ENCODE assay signal across 13 mouse cellular contexts in the genomic region with DNA sequence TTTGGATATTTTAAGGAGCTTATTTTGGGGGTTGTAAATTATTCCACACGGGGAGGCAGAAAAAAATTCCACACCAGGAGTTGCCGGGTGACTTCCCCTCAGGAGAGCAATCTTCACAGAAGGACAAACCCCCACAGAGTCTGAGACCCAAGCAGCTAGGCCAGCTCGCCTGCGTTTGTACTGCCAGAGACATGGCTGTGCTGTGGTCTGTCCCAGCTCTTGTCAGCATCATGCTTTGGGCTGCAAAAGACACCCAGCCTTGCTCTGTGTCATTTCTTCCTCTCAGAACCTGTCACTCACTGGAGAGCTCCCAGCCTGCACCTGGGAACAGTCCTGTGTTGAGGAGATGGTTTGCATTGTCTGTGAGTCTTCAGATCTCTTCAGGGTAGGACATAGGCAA.
DNase-seq lines count a peak whose midpoint lies in the region; ATAC-seq and TF ChIP-seq lines count a peak whose summit lies in the region.
"Had no signal": no experiment of that assay in that cellular context is flagged by ENCODE, and none has a peak within 500 bp of the region (broad histone marks: within the 10 kb centered on the region; RNA-seq: fewer than 3 reads in every experiment).

No protein-coding gene starts in this region.

- no peak overlapping the region for H3K9ac ChIP-seq in heart, embryonic 13.5 days
- no peak overlapping the region for H3K9ac ChIP-seq in heart, embryonic 12.5 days
- H3K9ac ChIP-seq in neural tube, embryonic 13.5 days: no peak overlapping the region
- H3K9ac ChIP-seq in forebrain, embryonic 15.5 days (replicated peaks): no peak overlapping the region
- no peak overlapping the region for H3K9ac ChIP-seq in stomach, postnatal 0 days (ENCODE audit: low read length)
- no peak overlapping the region for H3K9ac ChIP-seq in kidney, embryonic 16.5 days (replicated peaks; ENCODE audit: low read length)
- H3K9ac ChIP-seq: intestine, embryonic 15.5 days; lung, embryonic 14.5 days had no signal

- no peak for ATAC-seq in heart, embryonic 13.5 days (ENCODE audit: extremely low read depth, insufficient number of reproducible peaks, low FRiP score, low TSS enrichment)
- no peak for ATAC-seq in heart, embryonic 12.5 days (ENCODE audit: insufficient number of reproducible peaks, low FRiP score)
- peak; percentile 75 for ATAC-seq in neural tube, embryonic 13.5 days (ENCODE audit: low read depth)
- ATAC-seq in forebrain, embryonic 15.5 days (replicated peaks): peak; percentile 86
- no peak for ATAC-seq in stomach, postnatal 0 days (ENCODE audit: low FRiP score, low TSS enrichment)
- no peak for ATAC-seq in kidney, embryonic 16.5 days (ENCODE audit: low FRiP score, low TSS enrichment)
- ATAC-seq: intestine, embryonic 15.5 days had no signal

- no peak for TF ChIP-seq EP300 in stomach, postnatal 0 days (optimal IDR thresholded peaks at IDR 0.05)

- WGBS in heart, embryonic 13.5 days: 53% methylated on average over 4 of the region's 4 CpGs
- WGBS in heart, embryonic 12.5 days: 45% methylated on average over 4 of the region's 4 CpGs
- 45% methylated on average over 4 of the region's 4 CpGs for WGBS in neural tube, embryonic 13.5 days
- WGBS in forebrain, embryonic 15.5 days: 18% methylated on average over 4 of the region's 4 CpGs
- 54% methylated on average over 4 of the region's 4 CpGs for WGBS in stomach, postnatal 0 days
- 46% methylated on average over 4 of the region's 4 CpGs for WGBS in kidney, embryonic 16.5 days

- H3K27me3 ChIP-seq in heart, embryonic 13.5 days (replicated peaks): no peaks in the 10 kb centered on the region
- peaks cover 6% of the 10 kb centered on the region; the same call in 1 of the 2 replicates for H3K27me3 ChIP-seq in heart, embryonic 12.5 days (replicated peaks)
- no peaks in the 10 kb centered on the region for H3K27me3 ChIP-seq in neural tube, embryonic 13.5 days
- no peaks in the 10 kb centered on the region for H3K27me3 ChIP-seq in forebrain, embryonic 15.5 days
- no peaks in the 10 kb centered on the region for H3K27me3 ChIP-seq in stomach, postnatal 0 days (ENCODE audit: control insufficient read depth, insufficient read depth, low read length)
- H3K27me3 ChIP-seq in kidney, embryonic 16.5 days (ENCODE audit: insufficient read depth, low read length): no peaks in the 10 kb centered on the region
- H3K27me3 ChIP-seq: intestine, embryonic 15.5 days had no signal

- no peaks in the 10 kb centered on the region for H3K4me1 ChIP-seq in heart, embryonic 13.5 days
- H3K4me1 ChIP-seq in heart, embryonic 12.5 days (replicated peaks): no peaks in the 10 kb centered on the region
- H3K4me1 ChIP-seq in neural tube, embryonic 13.5 days (replicated peaks): peaks cover 12% of the 10 kb centered on the region
- peaks cover 17% of the 10 kb centered on the region for H3K4me1 ChIP-seq in forebrain, embryonic 15.5 days
- H3K4me1 ChIP-seq in stomach, postnatal 0 days (replicated peaks; ENCODE audit: control insufficient read depth, insufficient read depth): no peaks in the 10 kb centered on the region
- H3K4me1 ChIP-seq in kidney, embryonic 16.5 days (ENCODE audit: insufficient read depth, low read length): no peaks in the 10 kb centered on the region
- H3K4me1 ChIP-seq: intestine, embryonic 15.5 days had no signal

- DNase-seq in neural tube, embryonic 10.5 days (ENCODE audit: extremely low spot score, low spot score): no peak
- DNase-seq in stomach, postnatal 0 days (ENCODE audit: low spot score): no peak
- DNase-seq in natural killer cell, adult 2 months (ENCODE audit: low spot score in 2 of 2): no peak
- DNase-seq: kidney, postnatal 10 days; liver; right cerebral cortex, postnatal 14 days had no signal

- H3K4me3 ChIP-seq in heart, embryonic 13.5 days: no peak overlapping the region
- no peak overlapping the region for H3K4me3 ChIP-seq in heart, embryonic 12.5 days
- H3K4me3 ChIP-seq in neural tube, embryonic 13.5 days: no peak overlapping the region
- H3K4me3 ChIP-seq in forebrain, embryonic 15.5 days: no peak overlapping the region
- H3K4me3 ChIP-seq in stomach, postnatal 0 days (ENCODE audit: low read depth, low read length): no peak overlapping the region
- no peak overlapping the region for H3K4me3 ChIP-seq in kidney, embryonic 16.5 days (ENCODE audit: low read length)
- H3K4me3 ChIP-seq: intestine, embryonic 15.5 days had no signal

- H3K36me3 ChIP-seq in heart, embryonic 13.5 days: no peaks in the 10 kb centered on the region
- no peaks in the 10 kb centered on the region for H3K36me3 ChIP-seq in heart, embryonic 12.5 days
- no peaks in the 10 kb centered on the region for H3K36me3 ChIP-seq in neural tube, embryonic 13.5 days
- H3K36me3 ChIP-seq in forebrain, embryonic 15.5 days: no peaks in the 10 kb centered on the region
- H3K36me3 ChIP-seq in stomach, postnatal 0 days (ENCODE audit: control insufficient read depth, insufficient read depth, low read length): no peaks in the 10 kb centered on the region
- H3K36me3 ChIP-seq in kidney, embryonic 16.5 days (ENCODE audit: insufficient read depth, low read length): no peaks in the 10 kb centered on the region
- H3K36me3 ChIP-seq: intestine, embryonic 15.5 days had no signal

- 0 out of 2 replicates have a peak overlapping the region, but pooled peaks have one; percentile 8 for H3K27ac ChIP-seq in heart, embryonic 13.5 days (replicated peaks)
- no peak overlapping the region for H3K27ac ChIP-seq in heart, embryonic 12.5 days (ENCODE audit: poor library complexity, severe bottlenecking)
- peak overlapping the region; percentile 80 for H3K27ac ChIP-seq in neural tube, embryonic 13.5 days (replicated peaks)
- H3K27ac ChIP-seq in forebrain, embryonic 15.5 days (replicated peaks): peak overlapping the region; percentile 84
- H3K27ac ChIP-seq in stomach, postnatal 0 days (replicated peaks): 0 out of 2 replicates have a peak overlapping the region, but pooled peaks have one; percentile 35
- no peak overlapping the region for H3K27ac ChIP-seq in kidney, embryonic 16.5 days (ENCODE audit: low read length)
- H3K27ac ChIP-seq: intestine, embryonic 15.5 days had no signal

- no peaks in the 10 kb centered on the region for H3K9me3 ChIP-seq in heart, embryonic 13.5 days
- no peaks in the 10 kb centered on the region for H3K9me3 ChIP-seq in heart, embryonic 12.5 days (replicated peaks)
- H3K9me3 ChIP-seq in neural tube, embryonic 13.5 days: no peaks in the 10 kb centered on the region
- no peaks in the 10 kb centered on the region for H3K9me3 ChIP-seq in forebrain, embryonic 15.5 days
- H3K9me3 ChIP-seq in stomach, postnatal 0 days (ENCODE audit: control insufficient read depth, low read length): no peaks in the 10 kb centered on the region
- H3K9me3 ChIP-seq in kidney, embryonic 16.5 days (ENCODE audit: low read length): no peaks in the 10 kb centered on the region
- H3K9me3 ChIP-seq: intestine, embryonic 15.5 days had no signal

- no peak for TF ChIP-seq CTCF in stomach, postnatal 0 days (IDR thresholded peaks at IDR 0.05; ENCODE audit: low read depth)

- H3K4me2 ChIP-seq in heart, embryonic 13.5 days: no peak overlapping the region
- H3K4me2 ChIP-seq in heart, embryonic 12.5 days: no peak overlapping the region
- no peak overlapping the region for H3K4me2 ChIP-seq in neural tube, embryonic 13.5 days
- H3K4me2 ChIP-seq in forebrain, embryonic 15.5 days (replicated peaks): no peak overlapping the region
- H3K4me2 ChIP-seq in stomach, postnatal 0 days (replicated peaks; ENCODE audit: low read depth): no peak overlapping the region
- no peak overlapping the region for H3K4me2 ChIP-seq in kidney, embryonic 16.5 days (replicated peaks; ENCODE audit: low read depth, low read length)
- H3K4me2 ChIP-seq: intestine, embryonic 15.5 days; lung, embryonic 14.5 days had no signal

Comparison
In these comparisons a context has a peak if more than half of its experiments do, and no peak if none do; other contexts are left out.
1. H3K27ac ChIP-seq: peak in heart, embryonic 13.5 days (single experiment), neural tube, embryonic 13.5 days (single experiment), forebrain, embryonic 15.5 days (single experiment) and stomach, postnatal 0 days (single experiment); none in heart, embryonic 12.5 days (single experiment) and kidney, embryonic 16.5 days (single experiment).
2. ATAC-seq: peak in neural tube, embryonic 13.5 days (single experiment) and forebrain, embryonic 15.5 days (single experiment); none in heart, embryonic 13.5 days (single experiment), heart, embryonic 12.5 days (single experiment), stomach, postnatal 0 days (single experiment) and kidney, embryonic 16.5 days (single experiment).